Mouse (Mus musculus) kidney, embryonic 14.5 days (tissue): ENCODE measurements around the gene Ncbp2. TPM values are rescaled to one million over a fixed set of nuclear protein-coding genes. Genes with fewer than 3 reads are reported as not detected.

Experiments used
- ATAC-seq: fragments of 200-750 bp; cut with Nextera tagmentation; 2 replicates; pipeline ENCODE4 v1.8.0; 2017; ENCODE audit warnings: moderate number of reproducible peaks, mild to moderate bottlenecking, moderate TSS enrichment, moderate library complexity; ENCODE audit not compliant: low FRiP score, low TSS enrichment
- H3K27ac ChIP-seq: fragments of 300-500 bp; sonication (generic); 2 replicates; pipeline ENCODE4 v1.5.1; 2014; ENCODE audit warnings: low read depth, mild to moderate bottlenecking, low read length, moderate library complexity, mixed read lengths
- H3K27me3 ChIP-seq: fragments of 300-500 bp; sonication (generic); 2 replicates; pipeline ENCODE4 v1.6.1; 2014; ENCODE audit warnings: mild to moderate bottlenecking, low read length; ENCODE audit not compliant: control insufficient read depth, insufficient read depth
- H3K36me3 ChIP-seq: fragments of 300-500 bp; sonication (generic); 2 replicates; pipeline ENCODE4 v1.6.1; 2014; ENCODE audit warnings: low read length, mixed read lengths; ENCODE audit not compliant: control insufficient read depth, insufficient read depth
- H3K4me1 ChIP-seq: fragments of 300-500 bp; sonication (generic); 2 replicates; pipeline ENCODE4 v1.6.1; 2014; ENCODE audit warnings: low read length, mixed read lengths; ENCODE audit not compliant: control insufficient read depth, insufficient read depth
- H3K4me2 ChIP-seq: fragments of 300-500 bp; sonication (generic); replicated peaks from 2 replicates; pipeline ENCODE4 v1.6.1; 2014; ENCODE audit warnings: low read depth, mild to moderate bottlenecking, low read length
- H3K4me3 ChIP-seq: fragments of 300-500 bp; sonication (generic); 2 replicates; pipeline ENCODE4 v1.5.1; 2014; ENCODE audit warnings: mild to moderate bottlenecking, low read length
- H3K9ac ChIP-seq: fragments of 300-500 bp; sonication (generic); 2 replicates; pipeline ENCODE4 v1.6.1; 2014; ENCODE audit warnings: low read depth, mild to moderate bottlenecking, low read length, moderate library complexity
- H3K9me3 ChIP-seq: fragments of 300-500 bp; sonication (generic); 2 replicates; pipeline ENCODE4 v1.6.1; 2016; ENCODE audit warnings: low read length; ENCODE audit not compliant: control insufficient read depth
- WGBS: fragments of 180-500 bp; shearing (Covaris S2); extraction: QIAGEN DNeasy Blood & Tissue Kit; methylation state at CpG from one replicate; pipeline ENCODE4 v1.1.7; 2014; 5-methylcytosine and 5-hydroxymethylcytosine counted together
- polyA plus RNA-seq: library from polyadenylated mRNA; unstranded; fragments of >200 nt; fragmentation: Nextera tagmentation; extraction: Ambion mirVana; gene quantifications from 2 replicates; pipeline ENCODE4 v1.2.1, GENCODE M21; 2014

Gene Ncbp2
- 117 and 123 TPM in 2 replicates for polyA plus RNA-seq

DNA sequence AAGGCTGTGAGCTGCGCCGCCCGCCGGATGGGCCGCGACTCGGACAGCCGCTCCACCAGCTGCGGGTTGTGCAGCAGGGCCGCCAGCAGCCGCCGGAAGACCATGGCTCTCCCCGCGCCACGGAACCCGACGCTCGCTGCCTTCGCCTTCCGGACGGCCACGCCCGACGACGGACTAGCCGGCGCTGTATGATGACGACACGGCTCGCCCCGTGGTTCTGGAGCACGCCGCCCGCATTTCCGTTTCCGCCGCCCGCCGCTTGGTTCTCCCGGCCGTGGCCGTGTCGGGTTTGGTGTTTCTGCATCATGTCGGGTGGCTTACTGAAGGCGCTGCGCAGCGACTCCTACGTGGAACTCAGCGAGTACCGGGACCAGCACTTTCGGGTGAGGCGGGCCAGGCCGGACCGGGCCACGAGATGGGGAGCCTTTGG lies at the start of gene Ncbp2, which contains the start of gene 0610012G03Rik:
TSS of gene Ncbp2 (plus strand) at position 169 of the 430 bp plus-strand sequence.
TSS of gene 0610012G03Rik (minus strand) at position 150 of the 430 bp plus-strand sequence.
- Histone ChIP-seq H3K4me1 (peaks cover 16% of the 10 kb centered on the region), H3K27me3 (no peaks in the 10 kb centered on the region), H3K27ac (peak within 1 kb of the TSS; percentile 85), H3K4me2 (peak within 1 kb of the TSS; percentile 87), H3K9me3 (no peaks in the 10 kb centered on the region), H3K36me3 (peaks cover 11% of the 10 kb centered on the region; the same call in 1 of the 2 replicates), H3K4me3 (peak within 1 kb of the TSS; percentile 74), H3K9ac (peak within 1 kb of the TSS; percentile 94)
- WGBS = under 1% methylated on average over 55 of the region's 55 CpGs
- ATAC-seq = peak; percentile 94

GRCm38 (mm10) chr16:31898546-31899326 lies 49.6 kb upstream of the Ncbp2 start:
- Histone ChIP-seq H3K4me1 (no peaks in the 10 kb centered on the region), H3K27me3 (no peaks in the 10 kb centered on the region), H3K36me3 (no peaks in the 10 kb centered on the region), H3K4me2 (no peak overlapping the region), H3K9ac (no peak overlapping the region), H3K4me3 (no peak overlapping the region), H3K27ac (no peak overlapping the region), H3K9me3 (no peaks in the 10 kb centered on the region; the same call in 1 of the 2 replicates)
- ATAC-seq = no peak
- 84% methylated on average over 18 of the region's 18 CpGs for WGBS

GRCm38 (mm10) chr16:31901886-31902285 lies 46.4 kb upstream of the Ncbp2 start:
- Histone ChIP-seq H3K36me3 (no peaks in the 10 kb centered on the region), H3K4me2 (no peak overlapping the region), H3K9me3 (no peaks in the 10 kb centered on the region; the same call in 1 of the 2 replicates), H3K9ac (no peak overlapping the region), H3K4me1 (peaks cover 11% of the 10 kb centered on the region; the same call in 1 of the 2 replicates), H3K4me3 (no peak overlapping the region), H3K27me3 (no peaks in the 10 kb centered on the region), H3K27ac (no peak overlapping the region)
- 70% methylated on average over 1 of the region's 1 CpGs for WGBS
- ATAC-seq = no peak

DNA sequence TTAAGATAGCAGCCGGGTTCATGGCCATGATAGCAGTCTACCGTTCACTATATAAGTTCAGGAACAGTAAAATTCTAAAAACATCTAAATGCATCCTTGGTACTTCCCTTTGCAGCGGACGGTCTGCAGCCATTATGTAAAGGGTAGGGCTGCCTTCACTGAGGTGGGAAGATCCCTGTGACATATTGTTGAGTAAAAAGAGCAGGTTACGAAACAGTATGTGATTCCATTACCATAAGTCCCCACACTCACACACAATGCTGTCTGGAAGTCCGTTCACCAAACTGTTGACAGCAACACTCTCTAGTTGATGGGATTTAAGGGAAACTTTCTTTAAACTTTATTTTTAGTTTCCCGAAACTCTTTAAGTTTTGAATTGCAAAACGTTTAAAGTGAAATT lies 45.1 kb upstream of the Ncbp2 start:
- H3K27ac ChIP-seq = no peak overlapping the region
- peaks cover 12% of the 10 kb centered on the region; the same call in 1 of the 2 replicates for H3K4me1 ChIP-seq
- H3K4me2 ChIP-seq = no peak overlapping the region
- no peak overlapping the region for H3K4me3 ChIP-seq
- no peak for ATAC-seq
- WGBS = 87% methylated on average over 8 of the region's 8 CpGs
- no peak overlapping the region for H3K9ac ChIP-seq
- H3K27me3 ChIP-seq = no peaks in the 10 kb centered on the region
- H3K36me3 ChIP-seq = no peaks in the 10 kb centered on the region
- no peaks in the 10 kb centered on the region; the same call in 1 of the 2 replicates for H3K9me3 ChIP-seq

DNA sequence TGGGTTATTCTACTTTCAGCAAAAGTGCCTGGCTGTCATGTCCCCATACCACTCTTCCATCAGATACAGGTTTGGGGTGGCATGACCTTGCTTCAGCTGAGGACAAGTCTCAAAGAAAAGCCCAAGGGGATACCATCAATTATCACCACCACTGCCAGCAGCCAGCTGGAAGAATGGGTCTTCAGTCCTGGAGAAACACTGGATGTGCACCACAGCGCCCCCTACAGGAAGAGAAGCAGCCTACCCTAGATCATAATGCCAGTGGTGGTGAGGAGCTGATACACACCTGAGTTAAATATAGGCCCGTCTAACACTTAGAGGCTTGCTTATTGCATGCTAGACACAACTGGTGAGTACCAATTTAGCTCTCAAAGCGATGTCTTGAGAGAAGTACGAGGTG lies 43.0 kb upstream of the Ncbp2 start:
- H3K4me3 ChIP-seq = no peak overlapping the region
- no peak overlapping the region for H3K4me2 ChIP-seq
- H3K9me3 ChIP-seq = no peaks in the 10 kb centered on the region; the same call in 1 of the 2 replicates
- 78% methylated on average over 4 of the region's 4 CpGs for WGBS
- H3K27me3 ChIP-seq = no peaks in the 10 kb centered on the region
- no peak overlapping the region for H3K9ac ChIP-seq
- peaks cover 12% of the 10 kb centered on the region; the same call in 1 of the 2 replicates for H3K4me1 ChIP-seq
- H3K36me3 ChIP-seq = no peaks in the 10 kb centered on the region
- no peak overlapping the region for H3K27ac ChIP-seq
- no peak for ATAC-seq

- no peak for ATAC-seq
Measured at GRCm38 (mm10) chr16:31905891-31906825, 42.2 kb upstream of the Ncbp2 start.

DNA sequence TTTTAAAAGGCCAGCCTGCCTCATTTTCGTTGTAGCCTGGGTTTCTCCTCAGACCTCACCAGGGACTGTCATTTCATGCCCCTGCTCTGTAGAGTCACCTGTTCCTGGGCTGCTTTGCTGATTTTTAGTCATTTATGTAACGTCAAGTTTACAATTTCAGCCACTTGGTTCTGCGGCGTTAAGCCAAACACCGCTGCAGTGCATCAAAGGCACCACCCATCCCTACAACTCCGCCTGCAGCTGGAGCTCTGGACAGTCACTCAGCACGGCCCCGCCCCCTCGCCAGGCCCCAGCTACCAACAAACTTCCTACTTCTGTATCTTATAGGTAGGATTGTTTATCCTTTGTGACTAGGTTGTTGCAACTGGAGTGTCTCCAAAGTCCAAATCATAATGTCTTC lies 41.4 kb upstream of the Ncbp2 start:
- peak overlapping the region; percentile 47 for H3K4me2 ChIP-seq
- 0 out of 2 replicates have a peak overlapping the region, but pooled peaks have one; percentile 9 for H3K9ac ChIP-seq
- H3K27me3 ChIP-seq = no peaks in the 10 kb centered on the region
- WGBS = 11% methylated on average over 9 of the region's 9 CpGs
- H3K4me1 ChIP-seq = peaks cover 12% of the 10 kb centered on the region; the same call in 1 of the 2 replicates
- peak; percentile 49; the same call in 1 of the 2 replicates for ATAC-seq
- H3K27ac ChIP-seq = no peak overlapping the region
- H3K9me3 ChIP-seq = no peaks in the 10 kb centered on the region
- H3K4me3 ChIP-seq = peak overlapping the region; percentile 28; the same call in 1 of the 2 replicates
- no peaks in the 10 kb centered on the region for H3K36me3 ChIP-seq

More at GRCm38 (mm10) chr16:31905891-31906825, 42.2 kb upstream of the Ncbp2 start:
- Histone ChIP-seq H3K4me1 (peaks cover 12% of the 10 kb centered on the region; the same call in 1 of the 2 replicates), H3K27ac (no peak overlapping the region), H3K36me3 (no peaks in the 10 kb centered on the region), H3K4me2 (peak overlapping the region; percentile 47), H3K9me3 (no peaks in the 10 kb centered on the region), H3K27me3 (no peaks in the 10 kb centered on the region), H3K9ac (peak overlapping the region; percentile 9; the same call in 1 of the 2 replicates), H3K4me3 (peak overlapping the region; percentile 28; the same call in 1 of the 2 replicates)
- 35% methylated on average over 20 of the region's 20 CpGs for WGBS

- ATAC-seq = no peak
Measured at GRCm38 (mm10) chr16:31908959-31909358, 39.4 kb upstream of the Ncbp2 start.

More at GRCm38 (mm10) chr16:31908959-31909358, 39.4 kb upstream of the Ncbp2 start:
- Histone ChIP-seq H3K36me3 (no peaks in the 10 kb centered on the region), H3K4me3 (no peak overlapping the region), H3K9ac (no peak overlapping the region), H3K4me1 (peaks cover 12% of the 10 kb centered on the region; the same call in 1 of the 2 replicates), H3K4me2 (no peak overlapping the region), H3K27me3 (no peaks in the 10 kb centered on the region), H3K27ac (no peak overlapping the region), H3K9me3 (no peaks in the 10 kb centered on the region)
- 72% methylated on average over 11 of the region's 11 CpGs for WGBS
